In the genomic region with DNA sequence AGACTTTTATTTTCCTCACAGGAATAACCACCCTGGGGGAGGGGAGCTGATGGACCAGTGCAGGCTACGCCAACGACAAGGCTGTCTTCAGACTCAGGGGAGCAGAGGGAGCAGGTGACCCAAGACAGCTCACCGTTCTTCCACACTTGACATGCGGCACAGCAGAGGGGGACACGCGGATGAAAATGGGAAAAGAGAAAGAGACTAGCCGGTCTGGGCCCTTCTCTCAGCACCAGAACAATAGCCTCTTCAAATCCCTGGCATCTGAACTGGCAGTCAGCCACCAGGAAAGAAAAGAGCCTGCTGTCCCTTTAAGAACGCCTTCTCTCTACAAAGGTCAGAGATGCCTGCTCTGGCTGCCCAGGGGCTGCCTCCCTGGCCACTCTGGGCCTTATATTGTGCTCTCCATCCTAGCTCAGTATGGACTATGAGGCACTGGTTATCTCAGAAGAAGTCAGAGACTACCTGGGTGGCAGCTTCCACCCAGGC, we compare ENCODE assay signal across 10 mouse cellular contexts.
DNase-seq lines count a peak whose midpoint lies in the region; ATAC-seq lines count a peak whose summit lies in the region.
"Had no signal": no experiment of that assay in that cellular context is flagged by ENCODE, and none has a peak within 500 bp of the region (broad histone marks: within the 10 kb centered on the region; RNA-seq: fewer than 3 reads in every experiment).

No protein-coding gene starts in this region.

- 19% methylated on average over 8 of the region's 8 CpGs for WGBS in hindbrain, embryonic 14.5 days
- WGBS in neural tube, embryonic 13.5 days = 28% methylated on average over 8 of the region's 8 CpGs

- no peaks in the 10 kb centered on the region for H3K27me3 ChIP-seq in hindbrain, embryonic 14.5 days (ENCODE audit: control insufficient read depth, insufficient read depth, low read length)
- no peaks in the 10 kb centered on the region for H3K27me3 ChIP-seq in neural tube, embryonic 13.5 days
- H3K27me3 ChIP-seq: embryonic facial prominence, embryonic 12.5 days; intestine, embryonic 15.5 days had no signal

- peak; percentile 55 for DNase-seq in left cerebral cortex, postnatal 4 days
- no peak for DNase-seq in left cerebral cortex, postnatal 25 days (ENCODE audit: low spot score in 2 of 2)
- peak; percentile 51 to 56 for DNase-seq in cerebellum, postnatal 36 days
- DNase-seq in hindbrain, embryonic 14.5 days (ENCODE audit: low spot score) = peak; percentile 57
- no peak for DNase-seq in kidney, adult 9 months
- DNase-seq: heart, adult 18-20 months had no signal

- intact Hi-C loops in left cerebral cortex, postnatal 4 days (cut with DNase I) = no loop called here
- intact Hi-C loops in left cerebral cortex, postnatal 25 days (cut with DNase I) = no loop called here

- peaks cover 11% of the 10 kb centered on the region for H3K4me1 ChIP-seq in hindbrain, embryonic 14.5 days (replicated peaks; ENCODE audit: control insufficient read depth, insufficient read depth, low read length)
- H3K4me1 ChIP-seq in neural tube, embryonic 13.5 days (replicated peaks) = peaks cover 17% of the 10 kb centered on the region
- H3K4me1 ChIP-seq: embryonic facial prominence, embryonic 12.5 days; intestine, embryonic 15.5 days had no signal

- peak overlapping the region; percentile 4; the same call in 1 of the 2 replicates for H3K4me2 ChIP-seq in hindbrain, embryonic 14.5 days (replicated peaks)
- H3K4me2 ChIP-seq in neural tube, embryonic 13.5 days = peak overlapping the region; percentile 25; the same call in 1 of the 2 replicates
- H3K4me2 ChIP-seq: embryonic facial prominence, embryonic 12.5 days; intestine, embryonic 15.5 days had no signal

- H3K4me3 ChIP-seq in hindbrain, embryonic 14.5 days (replicated peaks; ENCODE audit: low read length) = no peak overlapping the region
- H3K4me3 ChIP-seq in neural tube, embryonic 13.5 days = no peak overlapping the region
- H3K4me3 ChIP-seq: embryonic facial prominence, embryonic 12.5 days; intestine, embryonic 15.5 days had no signal

- peak overlapping the region; percentile 12; the same call in 1 of the 2 replicates for H3K9ac ChIP-seq in hindbrain, embryonic 14.5 days
- 0 out of 2 replicates have a peak overlapping the region, but pooled peaks have one; percentile 34 for H3K9ac ChIP-seq in neural tube, embryonic 13.5 days
- H3K9ac ChIP-seq: embryonic facial prominence, embryonic 12.5 days; intestine, embryonic 15.5 days had no signal

- H3K9me3 ChIP-seq in hindbrain, embryonic 14.5 days (ENCODE audit: control insufficient read depth, low read length) = no peaks in the 10 kb centered on the region
- H3K9me3 ChIP-seq in neural tube, embryonic 13.5 days = no peaks in the 10 kb centered on the region
- H3K9me3 ChIP-seq: embryonic facial prominence, embryonic 12.5 days; intestine, embryonic 15.5 days had no signal

- no peaks in the 10 kb centered on the region for H3K36me3 ChIP-seq in hindbrain, embryonic 14.5 days (replicated peaks; ENCODE audit: control insufficient read depth, insufficient read depth)
- no peaks in the 10 kb centered on the region for H3K36me3 ChIP-seq in neural tube, embryonic 13.5 days
- H3K36me3 ChIP-seq: embryonic facial prominence, embryonic 12.5 days; intestine, embryonic 15.5 days had no signal

- ATAC-seq in hindbrain, embryonic 14.5 days (ENCODE audit: low FRiP score) = peak; percentile 51; the same call in 1 of the 2 replicates
- ATAC-seq in neural tube, embryonic 13.5 days (ENCODE audit: low read depth) = peak; percentile 38; the same call in 1 of the 2 replicates
- no peak for ATAC-seq in megakaryocyte, adult 5-6 weeks (ENCODE audit: poor library complexity, severe bottlenecking)
- ATAC-seq: intestine, embryonic 15.5 days had no signal

- no peak overlapping the region for H3K27ac ChIP-seq in hindbrain, embryonic 14.5 days
- H3K27ac ChIP-seq in neural tube, embryonic 13.5 days (replicated peaks) = peak overlapping the region; percentile 42; the same call in 1 of the 2 replicates
- H3K27ac ChIP-seq: embryonic facial prominence, embryonic 12.5 days; intestine, embryonic 15.5 days had no signal

Comparison
In these comparisons a context has a peak if more than half of its experiments do, and no peak if none do; other contexts are left out.
1. DNase-seq: peak in left cerebral cortex, postnatal 4 days (single experiment), cerebellum, postnatal 36 days (2 of 2) and hindbrain, embryonic 14.5 days (single experiment); none in left cerebral cortex, postnatal 25 days (0 of 2) and kidney, adult 9 months (single experiment).